Mouse (Mus musculus): Measurements from ENCODE around the gene Vsig4. TPM values are rescaled to one million over a fixed set of nuclear protein-coding genes. Genes with fewer than 3 reads are reported as not detected.

Vsig4 gene
- polyA plus RNA-seq, 1 experiment: not detected

GRCm38 (mm10) chrX:96239037-96239436 is 54.2 kb downstream of the Vsig4 start:
- Histone ChIP-seq H3ac (ENCODE audit: control insufficient read depth, insufficient read length) (no peak overlapping the region), H3K4me3 (no peak overlapping the region), H3K79me2 (ENCODE audit: control insufficient read depth, insufficient read depth) (no peaks in the 10 kb centered on the region), H3K27me3 (ENCODE audit: control insufficient read depth, insufficient read depth, insufficient read length) (no peaks in the 10 kb centered on the region), H3K36me3 (ENCODE audit: control insufficient read depth, insufficient read depth) (no peaks in the 10 kb centered on the region), H3K4me2 (ENCODE audit: low read depth) (no peak overlapping the region)
- TF ChIP-seq POLR2AphosphoS2 (IDR thresholded peaks at IDR 0.05; ENCODE audit: insufficient read length, low read depth) (no peak), SRF (IDR thresholded peaks at IDR 0.05; ENCODE audit: control insufficient read depth, insufficient read length, low read depth) (no peak), MYOG (IDR thresholded peaks at IDR 0.05; ENCODE audit: control insufficient read depth in 1 of 3, insufficient read depth in 1 of 3, insufficient read length in 2 of 3, low read depth in 2 of 3) (no peak), MYOD1 (IDR thresholded peaks at IDR 0.05; ENCODE audit: control insufficient read depth in 1 of 3, insufficient read length in 2 of 3, low read depth in 2 of 3) (no peak), REST (IDR thresholded peaks at IDR 0.05; ENCODE audit: insufficient read depth, insufficient read length) (no peak), POLR2A (IDR thresholded peaks at IDR 0.05; ENCODE audit: insufficient read length, low read depth) (no peak), CEBPB (IDR thresholded peaks at IDR 0.05; ENCODE audit: insufficient read depth, poor library complexity, severe bottlenecking) (no peak), TCF12 (IDR thresholded peaks at IDR 0.05; ENCODE audit: insufficient read depth, poor library complexity, severe bottlenecking) (no peak), E2F4 (IDR thresholded peaks at IDR 0.05; ENCODE audit: insufficient read depth) (no peak), TCF3 (IDR thresholded peaks at IDR 0.05; ENCODE audit: insufficient read length, low read depth) (no peak), USF1 (IDR thresholded peaks at IDR 0.05; ENCODE audit: low read depth) (no peak), MAX (IDR thresholded peaks at IDR 0.05; ENCODE audit: low read depth) (no peak)

DNA sequence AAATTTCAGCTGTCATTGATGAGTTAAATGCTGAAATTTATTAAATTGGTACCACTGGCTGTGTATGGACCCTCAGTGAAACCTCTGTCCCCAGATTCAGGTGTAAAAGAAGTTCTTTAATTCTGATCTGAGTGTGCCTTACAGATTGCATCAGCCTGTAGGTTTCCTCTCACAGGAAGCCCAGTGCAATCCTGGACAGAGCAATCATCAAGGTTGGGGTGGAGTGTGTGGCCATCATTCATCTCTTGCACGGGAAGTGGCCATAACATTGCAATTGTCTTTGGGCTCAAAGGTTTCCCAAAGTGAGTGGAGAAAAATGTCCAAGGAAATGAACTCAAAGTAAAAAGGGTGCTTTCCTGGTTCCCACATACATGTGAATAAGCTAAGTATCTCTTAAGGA is 57.5 kb downstream of the Vsig4 start:
- Histone ChIP-seq H3K79me2 (ENCODE audit: control insufficient read depth, insufficient read depth) (no peaks in the 10 kb centered on the region), H3K27me3 (ENCODE audit: control insufficient read depth, insufficient read depth, insufficient read length) (no peaks in the 10 kb centered on the region), H3K4me2 (ENCODE audit: low read depth) (no peak overlapping the region), H3K36me3 (ENCODE audit: control insufficient read depth, insufficient read depth) (no peaks in the 10 kb centered on the region), H3ac (ENCODE audit: control insufficient read depth, insufficient read length) (no peak overlapping the region), H3K4me3 (no peak overlapping the region)
- no peak for TF ChIP-seq REST (IDR thresholded peaks at IDR 0.05; ENCODE audit: insufficient read depth, insufficient read length)
- no peak for TF ChIP-seq SRF (IDR thresholded peaks at IDR 0.05; ENCODE audit: control insufficient read depth, insufficient read length, low read depth)
- TF ChIP-seq MYOD1 (IDR thresholded peaks at IDR 0.05; ENCODE audit: control insufficient read depth in 1 of 3, insufficient read length in 2 of 3, low read depth in 2 of 3): no peak
- TF ChIP-seq E2F4 (IDR thresholded peaks at IDR 0.05; ENCODE audit: insufficient read depth): no peak
- no peak for TF ChIP-seq POLR2AphosphoS2 (IDR thresholded peaks at IDR 0.05; ENCODE audit: insufficient read length, low read depth)
- TF ChIP-seq USF1 (IDR thresholded peaks at IDR 0.05; ENCODE audit: low read depth): no peak
- no peak for TF ChIP-seq TCF3 (IDR thresholded peaks at IDR 0.05; ENCODE audit: insufficient read length, low read depth)
- TF ChIP-seq CEBPB (IDR thresholded peaks at IDR 0.05; ENCODE audit: insufficient read depth, poor library complexity, severe bottlenecking): no peak
- no peak for TF ChIP-seq TCF12 (IDR thresholded peaks at IDR 0.05; ENCODE audit: insufficient read depth, poor library complexity, severe bottlenecking)
- TF ChIP-seq MYOG (IDR thresholded peaks at IDR 0.05; ENCODE audit: control insufficient read depth in 1 of 3, insufficient read depth in 1 of 3, insufficient read length in 2 of 3, low read depth in 2 of 3): no peak
- TF ChIP-seq MAX (IDR thresholded peaks at IDR 0.05; ENCODE audit: low read depth): no peak
- TF ChIP-seq POLR2A (IDR thresholded peaks at IDR 0.05; ENCODE audit: insufficient read length, low read depth): no peak

- H3K4me2 ChIP-seq (ENCODE audit: low read depth): no peak overlapping the region
- TF ChIP-seq MYOD1 (IDR thresholded peaks at IDR 0.05; ENCODE audit: control insufficient read depth in 1 of 3, insufficient read length in 2 of 3, low read depth in 2 of 3): no peak
- no peak for TF ChIP-seq REST (IDR thresholded peaks at IDR 0.05; ENCODE audit: insufficient read depth, insufficient read length)
- no peak overlapping the region for H3ac ChIP-seq (ENCODE audit: control insufficient read depth, insufficient read length)
- no peaks in the 10 kb centered on the region for H3K79me2 ChIP-seq (ENCODE audit: control insufficient read depth, insufficient read depth)
- no peaks in the 10 kb centered on the region for H3K36me3 ChIP-seq (ENCODE audit: control insufficient read depth, insufficient read depth)
- no peaks in the 10 kb centered on the region for H3K27me3 ChIP-seq (ENCODE audit: control insufficient read depth, insufficient read depth, insufficient read length)
- H3K4me3 ChIP-seq: no peak overlapping the region
These were observed 66.2 kb downstream of the Vsig4 start for GRCm38 (mm10) chrX:96227030-96227429.

DNA sequence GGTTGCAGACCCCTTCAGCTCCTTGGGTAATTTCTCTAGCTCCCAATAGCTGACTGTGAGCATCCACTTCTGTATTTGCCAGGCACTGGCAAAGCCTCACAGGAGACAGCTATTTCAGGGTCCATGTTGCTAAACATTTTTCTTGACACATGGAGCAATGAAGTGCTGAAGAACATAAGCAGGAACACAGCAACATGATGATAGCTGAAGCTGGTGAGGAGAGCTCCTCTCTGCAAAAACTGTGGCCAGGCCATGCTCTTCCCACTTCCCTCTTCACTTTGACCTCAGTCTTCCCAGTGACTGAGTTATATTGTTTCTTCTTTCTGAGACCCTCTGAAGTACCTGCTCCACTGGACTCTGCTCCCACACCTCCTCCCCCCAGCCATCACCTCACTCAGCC is 67.8 kb downstream of the Vsig4 start:
- Histone ChIP-seq H3K4me3 (no peak overlapping the region), H3K79me2 (ENCODE audit: control insufficient read depth, insufficient read depth) (no peaks in the 10 kb centered on the region), H3K27me3 (ENCODE audit: control insufficient read depth, insufficient read depth, insufficient read length) (no peaks in the 10 kb centered on the region), H3K36me3 (ENCODE audit: control insufficient read depth, insufficient read depth) (no peaks in the 10 kb centered on the region), H3K4me2 (ENCODE audit: low read depth) (no peak overlapping the region), H3ac (ENCODE audit: control insufficient read depth, insufficient read length) (no peak overlapping the region)
- no peak for TF ChIP-seq SRF (IDR thresholded peaks at IDR 0.05; ENCODE audit: control insufficient read depth, insufficient read length, low read depth)
- no peak for TF ChIP-seq MYOG (IDR thresholded peaks at IDR 0.05; ENCODE audit: control insufficient read depth in 1 of 3, insufficient read depth in 1 of 3, insufficient read length in 2 of 3, low read depth in 2 of 3)
- TF ChIP-seq CEBPB (IDR thresholded peaks at IDR 0.05; ENCODE audit: insufficient read depth, poor library complexity, severe bottlenecking): no peak
- TF ChIP-seq MYOD1 (IDR thresholded peaks at IDR 0.05; ENCODE audit: control insufficient read depth in 1 of 3, insufficient read length in 2 of 3, low read depth in 2 of 3): no peak
- no peak for TF ChIP-seq POLR2AphosphoS2 (IDR thresholded peaks at IDR 0.05; ENCODE audit: insufficient read length, low read depth)
- no peak for TF ChIP-seq REST (IDR thresholded peaks at IDR 0.05; ENCODE audit: insufficient read depth, insufficient read length)
- no peak for TF ChIP-seq TCF3 (IDR thresholded peaks at IDR 0.05; ENCODE audit: insufficient read length, low read depth)

DNA sequence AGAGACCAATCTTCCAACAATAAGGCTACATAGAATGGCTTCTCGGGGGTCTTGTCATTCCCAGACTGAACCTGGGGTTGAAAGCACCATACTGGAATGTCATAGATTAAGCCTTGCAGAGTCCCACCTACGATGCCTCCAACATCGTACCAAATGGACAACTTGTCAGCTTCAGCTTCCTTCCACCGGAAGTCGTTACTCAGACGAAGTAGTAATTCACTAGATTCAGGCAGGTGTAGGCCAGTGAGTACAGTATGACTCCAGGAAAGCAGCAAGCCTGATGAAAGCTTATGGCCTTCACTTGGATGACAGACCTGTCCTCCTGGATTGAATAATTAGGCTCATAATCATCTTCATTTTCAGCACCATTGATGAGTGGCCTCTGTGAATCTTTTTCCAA is 69.0 kb downstream of the Vsig4 start:
- Histone ChIP-seq H3ac (ENCODE audit: control insufficient read depth, insufficient read length) (no peak overlapping the region), H3K27me3 (ENCODE audit: control insufficient read depth, insufficient read depth, insufficient read length) (no peaks in the 10 kb centered on the region), H3K36me3 (ENCODE audit: control insufficient read depth, insufficient read depth) (no peaks in the 10 kb centered on the region), H3K4me2 (ENCODE audit: low read depth) (no peak overlapping the region), H3K79me2 (ENCODE audit: control insufficient read depth, insufficient read depth) (no peaks in the 10 kb centered on the region), H3K4me3 (no peak overlapping the region)
- TF ChIP-seq REST (IDR thresholded peaks at IDR 0.05; ENCODE audit: insufficient read depth, insufficient read length): no peak
- TF ChIP-seq SRF (IDR thresholded peaks at IDR 0.05; ENCODE audit: control insufficient read depth, insufficient read length, low read depth): no peak
- no peak for TF ChIP-seq E2F4 (IDR thresholded peaks at IDR 0.05; ENCODE audit: insufficient read depth)
- TF ChIP-seq TCF12 (IDR thresholded peaks at IDR 0.05; ENCODE audit: insufficient read depth, poor library complexity, severe bottlenecking): no peak
